Comparison of ENCODE assay signal across 11 mouse cellular contexts in the genomic region with DNA sequence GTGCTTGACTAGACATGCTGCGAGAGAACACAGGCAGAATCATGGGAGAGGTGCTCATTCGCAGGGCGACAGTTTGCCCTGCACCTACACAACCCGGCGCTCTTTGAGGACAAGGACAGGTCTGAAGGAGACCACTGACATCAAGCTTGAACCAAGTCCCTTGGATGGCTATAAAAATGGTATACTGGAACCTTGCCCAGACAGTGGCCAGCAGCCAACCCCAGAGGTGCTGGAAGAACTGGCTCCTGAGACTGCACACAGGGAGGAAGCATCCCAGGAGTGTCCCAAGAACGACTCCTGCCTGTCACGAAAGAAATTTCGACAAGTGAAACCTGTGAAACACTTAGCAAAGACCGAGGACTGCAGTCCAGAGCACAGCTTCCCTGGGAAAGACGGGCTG. TPM values are rescaled to one million over a fixed set of nuclear protein-coding genes. Genes with fewer than 3 reads are reported as not detected.
DNase-seq lines count a peak whose midpoint lies in the region; ATAC-seq lines count a peak whose summit lies in the region.
"Had no signal": no experiment of that assay in that cellular context is flagged by ENCODE, and none has a peak within 500 bp of the region (broad histone marks: within the 10 kb centered on the region; RNA-seq: fewer than 3 reads in every experiment).

No protein-coding gene starts in this region.

- no peak overlapping the region for H3K4me2 ChIP-seq in kidney, embryonic 16.5 days (replicated peaks; ENCODE audit: low read depth, low read length)
- H3K4me2 ChIP-seq: liver, embryonic 13.5 days had no signal

- no peaks in the 10 kb centered on the region for H3K4me1 ChIP-seq in kidney, embryonic 16.5 days (ENCODE audit: insufficient read depth, low read length)
- H3K4me1 ChIP-seq in embryonic facial prominence, embryonic 10.5 days, result no peaks in the 10 kb centered on the region

- WGBS in kidney, embryonic 16.5 days, result 92% methylated on average over 10 of the region's 10 CpGs
- WGBS in embryonic facial prominence, embryonic 10.5 days, result 92% methylated on average over 10 of the region's 10 CpGs

- no peak overlapping the region for H3K9ac ChIP-seq in kidney, embryonic 16.5 days (replicated peaks; ENCODE audit: low read length)
- H3K9ac ChIP-seq: liver, embryonic 13.5 days had no signal

- no peak overlapping the region for H3K4me3 ChIP-seq in kidney, embryonic 16.5 days (ENCODE audit: low read length)
- no peak overlapping the region for H3K4me3 ChIP-seq in embryonic facial prominence, embryonic 10.5 days
- H3K4me3 ChIP-seq: liver, embryonic 13.5 days had no signal

- DNase-seq in adrenal gland, postnatal 10 days, result peak; percentile 71
- DNase-seq in adrenal gland, adult 18-20 months (ENCODE audit: low spot score in 2 of 2), result no peak
- peak; percentile 71 for DNase-seq in kidney, adult 18-20 months
- peak; percentile 57 to 64 for DNase-seq in cerebellum, postnatal 10 days
- peak; percentile 67 for DNase-seq in kidney, adult 9 months
- DNase-seq in thymus, postnatal 0 days (ENCODE audit: low spot score), result no peak
- no peak for DNase-seq in embryonic facial prominence, embryonic 10.5 days (ENCODE audit: low spot score)
- DNase-seq: liver, embryonic 13.5 days had no signal

- no peak for ATAC-seq in kidney, embryonic 16.5 days (ENCODE audit: low FRiP score, low TSS enrichment)
- ATAC-seq: hindbrain, embryonic 16.5 days had no signal

- no peaks in the 10 kb centered on the region for H3K27me3 ChIP-seq in kidney, embryonic 16.5 days (ENCODE audit: insufficient read depth, low read length)
- H3K27me3 ChIP-seq in embryonic facial prominence, embryonic 10.5 days (replicated peaks; ENCODE audit: low read depth, poor library complexity, severe bottlenecking), result no peaks in the 10 kb centered on the region
- H3K27me3 ChIP-seq: liver, embryonic 13.5 days had no signal

- no peaks in the 10 kb centered on the region for H3K9me3 ChIP-seq in kidney, embryonic 16.5 days (ENCODE audit: low read length)
- no peaks in the 10 kb centered on the region for H3K9me3 ChIP-seq in embryonic facial prominence, embryonic 10.5 days
- H3K9me3 ChIP-seq: G1E; liver, embryonic 13.5 days had no signal

- peaks cover 40% of the 10 kb centered on the region for H3K36me3 ChIP-seq in kidney, embryonic 16.5 days (ENCODE audit: insufficient read depth, low read length)
- H3K36me3 ChIP-seq in embryonic facial prominence, embryonic 10.5 days (replicated peaks), result peaks cover 76% of the 10 kb centered on the region

- H3K27ac ChIP-seq in kidney, embryonic 16.5 days (ENCODE audit: low read length), result no peak overlapping the region
- no peak overlapping the region for H3K27ac ChIP-seq in embryonic facial prominence, embryonic 10.5 days (replicated peaks)
- H3K27ac ChIP-seq: liver, embryonic 13.5 days had no signal

RNA-seq across cellular contexts. Expression of gene Chka, which starts 37.1 kb away (rescaled TPM):
- total RNA-seq in adrenal gland, postnatal 10 days (2021), result 10 to 100 TPM; 46.6 to 53.1 TPM
- 100 to 1,000 TPM in 1 of 2 experiments, 10 to 100 TPM in 1; 82.1 to 271 TPM for total RNA-seq in adrenal gland, adult 18-20 months (2021)
- polyA plus RNA-seq in kidney, embryonic 16.5 days (2015; fragmentation: Nextera tagmentation; extraction: Ambion mirVana), result 58.0 and 65.6 TPM in 2 replicates
- polyA plus RNA-seq in thymus, postnatal 0 days (2015; fragmentation: Nextera tagmentation; extraction: Ambion mirVana), result 17.8 and 26.2 TPM in 2 replicates
- 50.0 and 51.8 TPM in 2 replicates for polyA plus RNA-seq in embryonic facial prominence, embryonic 10.5 days (2016; fragmentation: Nextera tagmentation; extraction: Ambion mirVana)

RNA-seq across cellular contexts. Expression of gene Kmt5b, which starts 47.2 kb away (rescaled TPM):
- 10 to 100 TPM; 42.2 to 55.8 TPM for total RNA-seq in adrenal gland, postnatal 10 days (2021)
- 10 to 100 TPM; 40.3 to 47.9 TPM for total RNA-seq in adrenal gland, adult 18-20 months (2021)
- polyA plus RNA-seq in kidney, embryonic 16.5 days (2015; fragmentation: Nextera tagmentation; extraction: Ambion mirVana), result 28.1 and 30.6 TPM in 2 replicates
- polyA plus RNA-seq in thymus, postnatal 0 days (2015; fragmentation: Nextera tagmentation; extraction: Ambion mirVana), result 24.7 and 31.1 TPM in 2 replicates
- 29.4 and 31.2 TPM in 2 replicates for polyA plus RNA-seq in embryonic facial prominence, embryonic 10.5 days (2016; fragmentation: Nextera tagmentation; extraction: Ambion mirVana)

Comparison
In these comparisons a context has a peak if more than half of its experiments do, and no peak if none do; other contexts are left out.
1. DNase-seq: peak in adrenal gland, postnatal 10 days (single experiment), kidney, adult 18-20 months (single experiment), cerebellum, postnatal 10 days (2 of 2) and kidney, adult 9 months (single experiment); none in adrenal gland, adult 18-20 months (0 of 2), thymus, postnatal 0 days (single experiment) and embryonic facial prominence, embryonic 10.5 days (single experiment).